Mouse (Mus musculus) CH12.LX (cell line): ENCODE results near the gene Uvrag.

Experiments used
- CTCF ChIP-seq, 2 experiments: IDR thresholded peaks in 1 of 2; conservative IDR thresholded peaks in 1 of 2; 2 replicates each; pipeline ENCODE4 v1.5.1; 2011 to 2012; ENCODE audit warnings: low read depth in 2 of 2, low read length in 2 of 2, improper control_type of control experiment in 1 of 2, inconsistent platforms in 1 of 2, mild to moderate bottlenecking in 1 of 2, moderate library complexity in 1 of 2
- ETS1 ChIP-seq: conservative IDR thresholded peaks from 2 replicates; pipeline ENCODE4 v1.6.1; 2012; ENCODE audit warnings: low read depth, mild to moderate bottlenecking, inconsistent platforms, low read length, improper control_type of control experiment, moderate library complexity
- MAFK ChIP-seq: IDR thresholded peaks from 2 replicates; pipeline ENCODE4 v1.6.1; 2011; ENCODE audit warnings: low read length, improper control_type of control experiment; ENCODE audit not compliant: insufficient replicate concordance
- NRF1 ChIP-seq: IDR thresholded peaks from 2 replicates; pipeline ENCODE4 v1.6.1; 2014; ENCODE audit warnings: low read depth, mild to moderate bottlenecking, inconsistent platforms, low read length, improper control_type of control experiment, moderate library complexity
- ZKSCAN1 ChIP-seq: IDR thresholded peaks from 2 replicates; pipeline ENCODE4 v1.6.1; 2012; ENCODE audit warnings: low read depth, inconsistent platforms, low read length, improper control_type of control experiment, borderline replicate concordance

- TF ChIP-seq NRF1 (no peak), ETS1 (no peak), CTCF (conservative IDR thresholded peaks at IDR 0.05 in 1 of 2, IDR thresholded peaks at IDR 0.05 in 1 of 2; ENCODE audit: low read depth in 2 of 2, low read length in 2 of 2) (no peak), ZKSCAN1 (no peak), MAFK (no peak)
Observed at GRCm38 (mm10) chr7:98993395-98993794, 147.5 kb downstream of the Uvrag start.
